Mouse (Mus musculus): ENCODE measurements around the gene Zmynd8. TPM values are rescaled to one million over a fixed set of nuclear protein-coding genes. Genes with fewer than 3 reads are reported as not detected.
A peak's percentile ranks its signal among the peaks of the same experiment; 100 is the strongest.

The Zmynd8 gene
- polyA plus RNA-seq, 1 experiment = 237 TPM

DNA sequence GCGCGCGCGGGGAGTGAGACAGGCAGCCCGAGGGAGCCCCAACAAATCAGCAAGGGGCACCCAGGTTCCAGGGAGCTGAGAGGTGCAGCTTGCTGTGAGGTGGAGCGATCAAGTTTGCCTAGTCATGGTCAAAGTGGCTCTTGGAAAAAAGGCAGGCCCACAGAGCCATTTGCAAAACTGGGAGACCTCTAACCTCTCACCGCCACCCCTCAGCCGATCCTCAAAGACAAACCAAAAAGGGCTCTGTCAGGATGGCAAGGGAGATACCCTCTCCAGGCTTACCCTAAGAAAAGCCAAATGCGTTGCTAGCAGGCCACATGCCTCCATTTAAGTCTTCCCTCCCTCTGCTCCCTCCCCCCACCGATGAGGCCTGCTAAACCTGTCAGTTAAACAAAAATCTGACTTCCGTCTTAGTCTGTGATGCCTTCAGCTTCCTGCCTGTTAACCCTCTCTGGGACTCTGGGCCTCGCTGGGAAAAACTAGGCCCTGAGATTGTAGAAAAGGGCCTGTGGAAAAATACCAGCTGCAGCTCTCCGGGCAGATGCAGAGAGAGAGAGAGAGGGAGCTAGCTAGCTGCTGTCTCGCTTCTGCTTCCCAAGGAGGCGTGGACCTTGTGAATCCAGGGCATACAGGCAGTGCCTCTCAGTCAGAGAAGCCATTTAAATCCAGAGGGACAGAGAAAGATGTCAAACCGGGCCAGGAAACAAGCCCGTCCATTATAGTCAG lies 13.4 kb downstream of the Zmynd8 start:
- Histone ChIP-seq H3K27ac (ENCODE audit: insufficient read depth, low read length) (peak overlapping the region; percentile 93), H3K9me3 (replicated peaks; ENCODE audit: control insufficient read depth, insufficient read depth, low read length, poor library complexity, severe bottlenecking) (no peaks in the 10 kb centered on the region), H3K36me3 (ENCODE audit: control insufficient read depth, insufficient read depth, low read length, poor library complexity, severe bottlenecking) (no peaks in the 10 kb centered on the region), H3K27me3 (ENCODE audit: control insufficient read depth, insufficient read depth, low read length, poor library complexity, severe bottlenecking) (no peaks in the 10 kb centered on the region), H3K9ac (ENCODE audit: low read depth, poor library complexity, severe bottlenecking) (peak overlapping the region; percentile 91), H3K4me1 (ENCODE audit: control insufficient read depth, insufficient read depth, low read length) (peaks cover 5% of the 10 kb centered on the region), H3K4me3 (ENCODE audit: low read depth, low read length) (peak overlapping the region; percentile 52)
- TF ChIP-seq POLR2A (IDR thresholded peaks at IDR 0.05; ENCODE audit: insufficient read depth, low read length) (no peak), CTCF (IDR thresholded peaks at IDR 0.05; ENCODE audit: low read depth, low read length) (no peak), EP300 (IDR thresholded peaks at IDR 0.05; ENCODE audit: insufficient read depth, low read depth, low read length) (no peak)

DNA sequence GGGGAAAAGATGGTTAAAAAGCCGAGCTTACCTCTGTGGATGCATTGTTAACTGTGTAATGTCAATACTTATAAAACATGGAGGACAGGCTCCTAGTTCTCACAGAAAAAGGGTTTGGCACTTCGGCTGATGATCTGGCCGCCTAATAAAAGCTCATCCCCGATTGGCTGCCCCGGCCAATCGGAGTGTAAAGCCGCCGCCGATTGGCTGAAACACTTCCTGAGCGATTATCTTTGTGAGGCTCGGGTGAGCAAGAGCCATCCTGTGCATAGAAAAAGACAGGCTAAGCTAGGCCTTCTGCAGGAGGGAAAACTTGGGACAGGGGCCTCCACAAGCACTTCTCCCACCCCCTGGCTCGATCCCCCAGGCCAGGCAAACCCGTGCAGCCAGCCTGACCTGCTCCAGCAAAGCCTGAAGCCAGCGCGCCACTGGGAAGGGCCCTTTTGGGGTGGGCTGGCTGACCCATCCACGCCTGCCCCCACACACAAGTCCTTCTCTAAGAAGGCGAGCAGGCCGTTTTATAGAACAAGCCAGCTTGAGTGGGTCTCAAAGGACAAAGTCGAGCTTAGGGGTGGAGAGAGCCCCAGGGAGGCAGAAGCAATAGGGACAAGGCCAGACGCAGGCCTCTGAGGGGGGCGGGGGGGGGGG lies 14.1 kb downstream of the Zmynd8 start:
- H3K27me3 ChIP-seq (ENCODE audit: control insufficient read depth, insufficient read depth, low read length, poor library complexity, severe bottlenecking) = no peaks in the 10 kb centered on the region
- H3K9me3 ChIP-seq (replicated peaks; ENCODE audit: control insufficient read depth, insufficient read depth, low read length, poor library complexity, severe bottlenecking) = no peaks in the 10 kb centered on the region
- H3K4me3 ChIP-seq (ENCODE audit: low read depth, low read length) = peak overlapping the region; percentile 70
- H3K4me1 ChIP-seq (ENCODE audit: control insufficient read depth, insufficient read depth, low read length) = peaks cover 2% of the 10 kb centered on the region
- H3K36me3 ChIP-seq (ENCODE audit: control insufficient read depth, insufficient read depth, low read length, poor library complexity, severe bottlenecking) = no peaks in the 10 kb centered on the region
- peak overlapping the region; percentile 91 for H3K9ac ChIP-seq (ENCODE audit: low read depth, poor library complexity, severe bottlenecking)
- no peak for TF ChIP-seq CTCF (IDR thresholded peaks at IDR 0.05; ENCODE audit: low read depth, low read length)
- no peak for TF ChIP-seq EP300 (IDR thresholded peaks at IDR 0.05; ENCODE audit: insufficient read depth, low read depth, low read length)
- no peak for TF ChIP-seq POLR2A (IDR thresholded peaks at IDR 0.05; ENCODE audit: insufficient read depth, low read length)
- peak overlapping the region; percentile 93 for H3K27ac ChIP-seq (ENCODE audit: insufficient read depth, low read length)

DNA sequence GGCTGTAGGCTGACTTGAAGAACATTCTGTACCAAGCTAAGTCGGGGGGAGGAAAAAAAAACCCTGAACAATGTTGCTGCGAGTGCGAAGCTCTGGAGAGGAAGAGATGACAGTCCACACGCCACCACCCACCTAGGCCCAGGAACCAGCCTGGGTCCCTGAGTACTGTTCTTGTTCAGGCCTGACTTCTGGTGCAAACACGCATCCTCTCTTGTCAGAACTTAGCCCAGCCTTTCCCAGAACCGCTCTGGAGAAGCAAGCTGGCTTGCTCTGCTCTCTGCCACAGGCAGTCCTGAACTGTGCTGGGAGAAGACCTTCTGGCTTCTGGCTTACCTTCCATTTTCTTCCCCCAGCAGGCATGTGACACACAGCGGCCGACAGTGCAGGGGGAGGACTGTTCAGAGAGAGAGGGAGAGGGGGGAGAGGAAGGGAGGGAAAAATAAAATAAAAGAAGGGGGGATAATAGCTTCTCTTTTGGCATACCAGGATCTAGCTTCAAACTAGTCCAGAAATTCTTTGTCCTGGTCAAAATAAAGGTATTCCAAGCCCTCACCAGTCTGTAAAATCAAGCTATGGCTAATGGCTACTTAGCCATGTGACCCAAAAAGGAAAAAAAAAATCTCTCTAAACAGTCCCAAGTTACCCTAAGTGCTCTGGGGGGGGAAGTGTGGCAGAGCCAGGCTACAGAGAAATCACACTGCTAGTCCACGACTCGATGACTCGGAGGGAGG lies 14.8 kb downstream of the Zmynd8 start:
- Histone ChIP-seq H3K9me3 (replicated peaks; ENCODE audit: control insufficient read depth, insufficient read depth, low read length, poor library complexity, severe bottlenecking) (no peaks in the 10 kb centered on the region), H3K27me3 (ENCODE audit: control insufficient read depth, insufficient read depth, low read length, poor library complexity, severe bottlenecking) (no peaks in the 10 kb centered on the region), H3K27ac (ENCODE audit: insufficient read depth, low read length) (peak overlapping the region; percentile 49), H3K4me1 (ENCODE audit: control insufficient read depth, insufficient read depth, low read length) (peaks cover 2% of the 10 kb centered on the region), H3K4me3 (ENCODE audit: low read depth, low read length) (peak overlapping the region; percentile 70), H3K9ac (ENCODE audit: low read depth, poor library complexity, severe bottlenecking) (peak overlapping the region; percentile 91), H3K36me3 (ENCODE audit: control insufficient read depth, insufficient read depth, low read length, poor library complexity, severe bottlenecking) (no peaks in the 10 kb centered on the region)
- TF ChIP-seq CTCF (IDR thresholded peaks at IDR 0.05; ENCODE audit: low read depth, low read length) (no peak), POLR2A (IDR thresholded peaks at IDR 0.05; ENCODE audit: insufficient read depth, low read length) (no peak), EP300 (IDR thresholded peaks at IDR 0.05; ENCODE audit: insufficient read depth, low read depth, low read length) (no peak)

DNA sequence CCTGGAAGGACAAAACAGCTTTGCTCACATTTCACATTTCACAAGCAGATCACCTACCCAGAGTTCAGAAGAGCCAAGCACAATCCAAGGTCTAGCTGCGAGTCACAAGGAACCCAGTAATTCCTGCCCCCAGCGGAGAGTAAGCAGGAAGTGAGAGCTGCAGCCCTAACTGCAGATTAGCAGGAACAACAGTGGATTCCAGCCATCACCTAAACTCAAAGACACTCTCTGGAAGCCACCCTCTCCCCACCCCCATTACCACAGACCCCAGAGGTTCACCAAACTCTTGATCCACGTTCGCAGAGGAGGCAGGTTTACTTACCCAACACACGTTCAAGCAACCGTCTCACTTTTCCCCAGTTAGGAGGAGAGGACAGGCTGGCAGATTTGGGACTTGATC lies 15.8 kb downstream of the Zmynd8 start:
- no peaks in the 10 kb centered on the region for H3K27me3 ChIP-seq (ENCODE audit: control insufficient read depth, insufficient read depth, low read length, poor library complexity, severe bottlenecking)
- TF ChIP-seq EP300 (IDR thresholded peaks at IDR 0.05; ENCODE audit: insufficient read depth, low read depth, low read length) (peak; percentile 57; the same call in 1 of the 2 replicates), CTCF (IDR thresholded peaks at IDR 0.05; ENCODE audit: low read depth, low read length) (no peak), POLR2A (IDR thresholded peaks at IDR 0.05; ENCODE audit: insufficient read depth, low read length) (no peak)

DNA sequence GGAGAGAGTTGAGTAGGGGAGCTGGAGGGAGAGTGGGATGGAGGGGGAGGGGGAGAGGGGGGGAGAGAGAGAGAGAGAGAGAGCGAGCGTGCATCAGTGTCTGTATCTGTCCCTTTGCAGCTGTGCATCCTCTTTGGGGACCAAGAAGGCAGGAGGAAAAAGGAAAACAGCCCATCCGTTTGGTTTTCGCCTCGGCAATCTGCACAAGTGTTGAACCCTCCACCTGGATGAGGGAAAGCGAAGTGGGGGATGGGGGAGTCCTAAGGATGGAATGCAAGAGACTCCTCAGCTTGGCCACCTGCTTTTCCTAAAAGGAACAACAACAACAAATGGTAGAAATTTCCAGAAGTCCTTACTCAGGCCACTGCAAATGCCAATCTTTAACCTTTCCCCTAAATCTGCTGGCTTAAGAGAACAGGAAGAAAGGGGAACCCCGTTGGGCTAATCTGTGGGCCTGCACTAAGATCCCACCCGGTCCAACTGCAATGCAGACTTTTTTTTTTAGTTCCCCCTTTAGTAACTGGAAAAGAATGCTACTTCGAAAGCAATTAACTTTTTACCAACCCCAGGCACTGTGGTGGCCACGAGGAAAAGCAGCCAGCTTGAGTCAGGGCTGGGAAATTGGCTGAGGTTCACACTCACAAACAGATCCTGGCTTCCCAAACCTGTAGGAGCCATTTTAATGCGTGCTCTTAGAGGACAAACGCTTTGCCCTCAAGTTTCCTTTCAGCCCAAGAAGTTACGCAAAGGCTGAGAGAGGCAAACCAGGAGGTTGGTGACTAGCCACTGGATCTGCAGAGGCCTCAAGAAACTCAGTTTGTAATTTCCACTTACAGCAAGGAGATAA lies 17.0 kb downstream of the Zmynd8 start:
- Histone ChIP-seq H3K4me3 (ENCODE audit: low read depth, low read length) (peak overlapping the region; percentile 21; the same call in 1 of the 2 replicates), H3K9ac (ENCODE audit: low read depth, poor library complexity, severe bottlenecking) (peak overlapping the region; percentile 91), H3K4me1 (ENCODE audit: control insufficient read depth, insufficient read depth, low read length) (peaks cover 4% of the 10 kb centered on the region), H3K9me3 (replicated peaks; ENCODE audit: control insufficient read depth, insufficient read depth, low read length, poor library complexity, severe bottlenecking) (no peaks in the 10 kb centered on the region), H3K27ac (ENCODE audit: insufficient read depth, low read length) (peak overlapping the region; percentile 96), H3K27me3 (ENCODE audit: control insufficient read depth, insufficient read depth, low read length, poor library complexity, severe bottlenecking) (no peaks in the 10 kb centered on the region), H3K36me3 (ENCODE audit: control insufficient read depth, insufficient read depth, low read length, poor library complexity, severe bottlenecking) (no peaks in the 10 kb centered on the region; the same call in 1 of the 2 replicates)
- TF ChIP-seq CTCF (IDR thresholded peaks at IDR 0.05; ENCODE audit: low read depth, low read length) = no peak
- no peak for TF ChIP-seq POLR2A (IDR thresholded peaks at IDR 0.05; ENCODE audit: insufficient read depth, low read length)
- peak; percentile 77 for TF ChIP-seq EP300 (IDR thresholded peaks at IDR 0.05; ENCODE audit: insufficient read depth, low read depth, low read length)

More for the DNA sequence above, 15.8 kb downstream of the Zmynd8 start:
- Histone ChIP-seq H3K27ac (ENCODE audit: insufficient read depth, low read length) (peak overlapping the region; percentile 96), H3K36me3 (ENCODE audit: control insufficient read depth, insufficient read depth, low read length, poor library complexity, severe bottlenecking) (no peaks in the 10 kb centered on the region), H3K9me3 (replicated peaks; ENCODE audit: control insufficient read depth, insufficient read depth, low read length, poor library complexity, severe bottlenecking) (no peaks in the 10 kb centered on the region), H3K4me1 (ENCODE audit: control insufficient read depth, insufficient read depth, low read length) (peaks cover 1% of the 10 kb centered on the region), H3K4me3 (ENCODE audit: low read depth, low read length) (peak overlapping the region; percentile 21), H3K9ac (ENCODE audit: low read depth, poor library complexity, severe bottlenecking) (peak overlapping the region; percentile 91)
